Mouse (Mus musculus) T-helper 2 cell (primary cell): ENCODE results near the gene Klhdc7b.
"Not testable (repeated sequence)": the region's sequence is repeated elsewhere in the genome, so short reads cannot be mapped to it uniquely, and the experiment has no call there.

Experiments
- in situ Hi-C: fragments of 300-600 bp; cut with MboI, MseI; formaldehyde crosslinking; loops from one replicate; pipeline ENCODE4 v1.15.1; 2025; ENCODE audit warnings: high pct_unique_total_duplicates

Gene Klhdc7b

GRCm38 (mm10) chr15:89425711-89426121 lies 41.0 kb downstream of the Klhdc7b start, which contains the start of gene Cpt1b:
Gene Cpt1b (minus strand): TSS chr15:89425863.
- in situ Hi-C loops = no loop called here

DNA sequence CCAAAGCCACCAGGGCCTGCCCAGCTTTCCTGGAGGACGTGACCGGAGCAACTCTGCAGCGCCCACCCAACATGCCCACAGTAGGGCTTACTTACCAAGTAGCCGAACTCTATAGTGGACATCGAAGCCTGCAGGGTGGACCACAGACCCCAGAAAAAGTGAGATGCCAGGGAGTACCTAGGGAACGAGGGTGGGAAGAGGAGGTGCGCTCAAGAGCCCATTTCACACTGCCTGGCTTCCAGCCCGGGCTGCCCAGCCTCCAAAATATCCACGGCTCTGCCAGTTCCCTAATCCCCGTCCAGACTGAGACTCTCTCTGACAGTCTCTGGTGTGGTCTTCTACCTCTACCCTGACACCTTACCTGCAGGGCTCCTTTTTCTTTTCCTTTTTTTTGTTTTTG lies 42.0 kb downstream of the Klhdc7b start:
- in situ Hi-C loops = no loop called here

- in situ Hi-C loops = no loop called here
Observed at GRCm38 (mm10) chr15:89428136-89428790, 43.5 kb downstream of the Klhdc7b start.

DNA sequence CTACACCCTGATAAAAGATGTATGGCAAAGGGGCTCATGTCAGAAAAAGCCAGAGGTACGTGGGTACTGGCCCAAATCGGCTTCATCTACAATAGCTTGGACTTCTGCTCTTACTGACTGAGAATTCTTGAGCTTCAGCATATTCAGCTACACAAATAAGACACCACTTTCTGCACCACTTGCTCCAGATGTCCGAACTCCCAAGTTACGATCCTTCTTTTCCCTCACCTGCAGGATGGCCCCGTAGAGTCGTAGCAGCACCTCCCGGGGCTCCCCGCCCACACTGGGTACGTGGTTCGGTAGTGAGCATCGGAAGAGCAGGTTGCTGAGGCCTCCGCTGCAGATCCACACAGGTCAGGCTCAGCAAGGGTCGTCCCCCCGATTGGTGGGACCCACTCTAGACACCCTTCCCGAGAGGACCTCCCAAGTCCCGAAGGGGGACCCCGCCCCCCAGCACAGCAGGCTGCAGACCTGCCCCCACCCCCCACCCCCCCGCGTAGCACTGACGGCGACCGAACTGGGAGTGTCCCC lies 44.2 kb downstream of the Klhdc7b start:
- in situ Hi-C loops = no loop called here

GRCm38 (mm10) chr15:89429352-89430221 lies 44.9 kb downstream of the Klhdc7b start, which contains the start of the genes C730034F03Rik, Gm44502 and Chkb:
Gene C730034F03Rik (plus strand): TSS chr15:89429589.
Gene Gm44502 (minus strand): TSS chr15:89429696.
Gene Chkb (minus strand): TSS chr15:89429908.
- in situ Hi-C loops = no loop called here

GRCm38 (mm10) chr15:89430341-89430740 lies 45.6 kb downstream of the Klhdc7b start:
- in situ Hi-C loops = no loop called here

DNA sequence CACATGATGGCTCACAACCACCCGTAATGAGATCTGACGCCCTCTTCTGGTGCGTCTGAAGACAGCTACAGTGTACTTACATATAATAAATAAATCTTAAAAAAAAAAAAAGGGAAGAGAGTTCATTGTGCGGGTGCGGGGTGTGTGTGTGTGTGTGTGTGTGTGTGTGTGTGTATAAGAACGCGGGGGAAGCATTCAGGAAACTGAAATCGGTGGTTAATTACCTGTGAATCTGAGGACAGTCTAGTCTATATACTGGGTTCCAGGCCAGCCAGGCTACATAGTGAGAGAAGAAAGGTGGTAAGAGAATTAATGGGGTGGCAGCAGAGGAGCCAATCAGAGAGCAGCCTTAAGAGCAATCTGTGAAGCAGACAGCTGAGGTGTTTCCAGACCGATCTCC lies 46.1 kb downstream of the Klhdc7b start:
- in situ Hi-C loops = not testable (repeated sequence)

DNA sequence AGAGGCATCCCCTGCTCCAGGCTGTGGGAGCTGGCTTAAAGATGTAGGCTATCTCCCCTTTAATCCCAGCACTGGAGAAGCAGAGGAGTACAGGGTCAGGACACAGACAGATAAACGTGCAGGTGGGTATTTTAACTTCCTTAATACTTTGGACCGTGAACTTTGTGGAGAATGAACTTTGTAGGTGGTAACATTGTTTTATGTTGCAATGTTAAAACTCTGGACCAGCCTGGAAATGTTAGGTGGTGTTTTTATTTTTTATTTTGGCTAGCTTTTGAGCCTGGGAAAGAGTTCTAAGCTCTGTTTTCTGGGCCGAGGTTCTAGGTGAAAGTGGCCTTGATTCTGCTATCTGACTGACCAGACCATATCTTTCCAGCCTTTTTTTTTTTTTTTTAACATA lies 46.6 kb downstream of the Klhdc7b start:
- in situ Hi-C loops = no loop called here

- in situ Hi-C loops = no loop called here
Observed at GRCm38 (mm10) chr15:89431806-89432205, 47.1 kb downstream of the Klhdc7b start.

DNA sequence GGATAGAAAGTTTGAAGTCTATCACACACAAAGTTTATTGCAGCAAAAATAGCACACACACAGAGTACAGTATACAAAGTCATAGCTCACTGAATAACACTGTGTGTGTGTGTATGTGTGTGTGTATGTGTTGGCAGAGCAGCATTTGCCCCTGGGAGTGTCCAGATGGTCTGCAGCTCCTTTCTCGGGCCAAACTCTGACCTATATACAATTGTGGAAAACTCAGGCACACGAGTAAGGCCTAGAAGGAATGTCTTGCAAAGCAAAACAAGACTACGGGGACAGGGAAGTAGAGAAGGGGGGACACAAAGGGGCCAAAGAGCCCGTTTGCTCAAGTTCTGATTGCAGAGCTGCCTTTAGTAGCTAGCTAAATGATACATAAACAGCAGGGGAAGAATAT lies 48.2 kb downstream of the Klhdc7b start:
- in situ Hi-C loops = no loop called here

GRCm38 (mm10) chr15:89434136-89434535 lies 49.4 kb downstream of the Klhdc7b start:
- in situ Hi-C loops = no loop called here

DNA sequence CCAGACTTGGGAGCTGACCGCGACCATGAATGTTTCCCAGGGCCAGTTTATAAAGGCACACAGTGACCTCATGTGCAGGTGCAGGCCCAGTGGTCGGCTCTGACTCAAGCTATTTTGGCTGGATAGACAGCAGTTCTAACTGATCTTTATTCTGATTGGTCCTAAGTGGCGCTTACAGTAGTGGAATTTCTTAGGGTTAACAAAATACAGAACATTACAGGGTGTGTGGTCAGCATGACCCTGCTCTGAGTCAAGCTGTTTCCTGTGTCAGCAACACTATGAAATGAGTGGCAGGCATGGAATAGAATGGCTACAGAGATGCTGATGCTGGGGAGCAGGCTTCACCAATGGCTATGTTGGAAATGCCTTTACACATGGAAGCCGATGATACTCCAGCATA lies 51.2 kb downstream of the Klhdc7b start:
- in situ Hi-C loops = no loop called here
